Mouse (Mus musculus) lung, adult 2 months (tissue): Measurements from ENCODE around the gene Med1.

Experiments used
- CTCF ChIP-seq: fragments of 200-500 bp; IDR thresholded peaks from 2 replicates; pipeline ENCODE4 v1.5.1; 2011; ENCODE audit warnings: mild to moderate bottlenecking, low read length, control low read depth; ENCODE audit not compliant: insufficient read depth
- POLR2A ChIP-seq: fragments of 200-500 bp; IDR thresholded peaks from 2 replicates; pipeline ENCODE4 v1.6.1; 2011; ENCODE audit warnings: low read depth, mild to moderate bottlenecking, control low read depth, low read length, borderline replicate concordance; ENCODE audit errors: extremely low read depth

DNA sequence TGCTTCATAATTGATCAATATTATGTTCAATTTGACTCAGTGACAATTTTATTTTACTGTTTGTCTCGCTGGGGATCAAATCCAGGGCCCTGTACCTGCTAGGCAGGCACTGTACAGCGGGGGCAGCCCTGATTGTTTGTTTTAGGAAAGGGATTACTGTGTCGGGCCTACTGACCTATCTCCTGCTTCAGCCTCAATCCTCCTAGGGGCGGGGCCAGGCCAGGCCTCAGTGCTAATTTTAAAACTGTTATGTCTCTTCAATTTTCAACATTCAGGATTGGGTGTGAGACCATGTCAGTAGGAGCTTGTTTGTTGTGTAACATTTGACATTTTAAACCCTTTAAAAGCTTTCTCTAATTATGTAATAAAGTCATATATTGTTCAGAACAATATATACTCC lies 79.6 kb downstream of the Med1 start:
- TF ChIP-seq CTCF (no peak), POLR2A (no peak)
